Mouse (Mus musculus) CH12.LX (cell line): ENCODE measurements around the gene Gpr83. TPM values are rescaled to one million over a fixed set of nuclear protein-coding genes. Genes with fewer than 3 reads are reported as not detected.

Experiments used
- DNase-seq: peaks from one replicate; pipeline ENCODE4 v3.0.0-alpha.2; 2013; ENCODE audit errors: extremely low read depth
- H3K27ac ChIP-seq: 2 replicates; pipeline ENCODE4 v1.5.1; 2012; ENCODE audit warnings: low read depth, mild to moderate bottlenecking, control low read depth, moderate library complexity; ENCODE audit not compliant: insufficient read depth
- H3K27me3 ChIP-seq: replicated peaks from 2 replicates; pipeline ENCODE3; 2012; ENCODE audit warnings: inconsistent platforms
- H3K36me3 ChIP-seq, 2 experiments: replicated peaks in 1 of 2; 2 replicates each; pipeline versions ENCODE3 to v1.6.1; 2012; ENCODE audit warnings: inconsistent platforms in 1 of 2, low read length in 1 of 2, mild to moderate bottlenecking in 1 of 2, mixed read lengths in 1 of 2, moderate library complexity in 1 of 2; ENCODE audit not compliant: control insufficient read depth in 1 of 2, insufficient read depth in 1 of 2
- H3K4me1 ChIP-seq, 2 experiments: 2 replicates each; pipeline ENCODE4 v1.6.1; 2012; ENCODE audit warnings: inconsistent platforms in 1 of 2, moderate library complexity in 1 of 2; ENCODE audit not compliant: insufficient read depth in 2 of 2, control insufficient read depth in 1 of 2
- H3K4me2 ChIP-seq: 2 replicates; pipeline ENCODE4 v1.6.1; 2012; ENCODE audit warnings: low read depth, mild to moderate bottlenecking, control low read depth; ENCODE audit not compliant: poor library complexity, insufficient read depth, severe bottlenecking
- H3K4me3 ChIP-seq, 3 experiments: fragments of 150-350 bp in 1 of 3; sonication (generic) in 1 of 3; replicated peaks in 1 of 3; 2 replicates each; pipeline versions ENCODE3 to v1.5.1; 2011 to 2012; ENCODE audit warnings: low read depth in 2 of 3, low read length in 2 of 3, mild to moderate bottlenecking in 2 of 3, moderate library complexity in 2 of 3, control low read depth in 1 of 3, improper control_type of control experiment in 1 of 3, inconsistent platforms in 1 of 3, mixed read lengths in 1 of 3; ENCODE audit not compliant: poor library complexity in 1 of 3
- H3K79me2 ChIP-seq: replicated peaks from 2 replicates; pipeline ENCODE4 v1.6.1; 2012; ENCODE audit warnings: mild to moderate bottlenecking, moderate library complexity; ENCODE audit not compliant: control insufficient read depth, poor library complexity, insufficient read depth, severe bottlenecking; ENCODE audit errors: extremely low read depth
- H3K9ac ChIP-seq: 2 replicates; pipeline ENCODE4 v1.6.1; 2012; ENCODE audit warnings: low read depth, mild to moderate bottlenecking, control low read depth, moderate library complexity; ENCODE audit not compliant: insufficient read depth
- H3K9me3 ChIP-seq: replicated peaks from 2 replicates; pipeline ENCODE3; 2012; ENCODE audit warnings: low read length, inconsistent platforms, mixed read lengths
- E2F4 ChIP-seq: IDR thresholded peaks from 2 replicates; pipeline ENCODE4 v1.6.1; 2011; ENCODE audit warnings: low read depth, low read length, improper control_type of control experiment; ENCODE audit not compliant: insufficient replicate concordance
- ELF1 ChIP-seq: IDR thresholded peaks from 2 replicates; pipeline ENCODE4 v1.6.1; 2014; ENCODE audit warnings: low read depth, mild to moderate bottlenecking, inconsistent platforms, low read length, improper control_type of control experiment
- EP300 ChIP-seq: IDR thresholded peaks from 2 replicates; pipeline ENCODE4 v1.6.1; 2011; ENCODE audit warnings: low read length, improper control_type of control experiment
- HCFC1 ChIP-seq: IDR thresholded peaks from 2 replicates; pipeline ENCODE4 v1.6.1; 2012; ENCODE audit warnings: low read depth, mild to moderate bottlenecking, inconsistent platforms, low read length, improper control_type of control experiment
- IRF4 ChIP-seq: IDR thresholded peaks from 2 replicates; pipeline ENCODE4 v1.6.1; 2014; ENCODE audit warnings: low read depth, mild to moderate bottlenecking, inconsistent platforms, low read length, improper control_type of control experiment
- JUN ChIP-seq: IDR thresholded peaks from 2 replicates; pipeline ENCODE4 v1.6.1; 2011; ENCODE audit warnings: low read depth, mild to moderate bottlenecking, low read length, improper control_type of control experiment, moderate library complexity; ENCODE audit not compliant: insufficient read depth
- JUND ChIP-seq: conservative IDR thresholded peaks from 2 replicates; pipeline ENCODE4 v1.6.1; 2011; ENCODE audit warnings: low read depth, low read length, improper control_type of control experiment
- KAT2A ChIP-seq: IDR thresholded peaks from 2 replicates; pipeline ENCODE4 v1.6.1; 2012; ENCODE audit warnings: low read length, improper control_type of control experiment, inconsistent platforms; ENCODE audit not compliant: insufficient replicate concordance
- MAFK ChIP-seq: IDR thresholded peaks from 2 replicates; pipeline ENCODE4 v1.6.1; 2011; ENCODE audit warnings: low read length, improper control_type of control experiment; ENCODE audit not compliant: insufficient replicate concordance
- MAZ ChIP-seq: IDR thresholded peaks from 2 replicates; pipeline ENCODE4 v1.6.1; 2012; ENCODE audit warnings: low read depth, mild to moderate bottlenecking, inconsistent platforms, low read length, improper control_type of control experiment, moderate library complexity
- MEF2A ChIP-seq: IDR thresholded peaks from 2 replicates; pipeline ENCODE4 v1.6.1; 2014; ENCODE audit warnings: low read depth, mild to moderate bottlenecking, inconsistent platforms, low read length, improper control_type of control experiment, borderline replicate concordance
- MXI1 ChIP-seq: IDR thresholded peaks from 2 replicates; pipeline ENCODE4 v1.6.1; 2011; ENCODE audit warnings: mild to moderate bottlenecking, low read depth, low read length, improper control_type of control experiment
- MYC ChIP-seq: IDR thresholded peaks from 2 replicates; pipeline ENCODE4 v1.6.1; 2011; ENCODE audit warnings: low read depth, mild to moderate bottlenecking, improper control_type of control experiment, low read length
- NRF1 ChIP-seq: IDR thresholded peaks from 2 replicates; pipeline ENCODE4 v1.6.1; 2014; ENCODE audit warnings: low read depth, mild to moderate bottlenecking, inconsistent platforms, low read length, improper control_type of control experiment, moderate library complexity
- POLR2AphosphoS2 ChIP-seq: IDR thresholded peaks from 2 replicates; pipeline ENCODE4 v1.6.1; 2011; ENCODE audit warnings: low read depth, low read length, improper control_type of control experiment
- RAD21 ChIP-seq: IDR thresholded peaks from 2 replicates; pipeline ENCODE4 v1.6.1; 2011; ENCODE audit warnings: low read depth, mild to moderate bottlenecking, low read length, improper control_type of control experiment, moderate library complexity
- RCOR1 ChIP-seq: conservative IDR thresholded peaks from 2 replicates; pipeline ENCODE4 v1.6.1; 2012; ENCODE audit warnings: low read depth, mild to moderate bottlenecking, inconsistent platforms, low read length, improper control_type of control experiment
- SMC3 ChIP-seq: IDR thresholded peaks from 2 replicates; pipeline ENCODE4 v1.6.1; 2011; ENCODE audit warnings: low read depth, low read length, improper control_type of control experiment
- USF1 ChIP-seq: IDR thresholded peaks from 2 replicates; pipeline ENCODE4 v1.6.1; 2014; ENCODE audit warnings: low read depth, mild to moderate bottlenecking, inconsistent platforms, low read length, improper control_type of control experiment
- ZC3H11A ChIP-seq: IDR thresholded peaks from 2 replicates; pipeline ENCODE4 v1.6.1; 2012; ENCODE audit warnings: low read depth, mild to moderate bottlenecking, inconsistent platforms, low read length, improper control_type of control experiment
- ZMIZ1 ChIP-seq: IDR thresholded peaks from 2 replicates; pipeline ENCODE4 v1.6.1; 2012; ENCODE audit warnings: low read depth, mild to moderate bottlenecking, inconsistent platforms, low read length, improper control_type of control experiment
- dilution Hi-C: fragments of 300-500 bp; cut with MboI; formaldehyde crosslinking; loops from 2 replicates; pipeline ENCODE4 v1.14.3; 2020; ENCODE audit warnings: low sequenced_read_pairs; ENCODE audit not compliant: extremely low pct_unique_long_range_greater_than_20kb, extremely low pct_ligation_motif_present
- in situ Hi-C: fragments of 300-500 bp; cut with MboI; formaldehyde crosslinking; loops from 3 replicates; pipeline ENCODE4 v1.14.3; 2019; ENCODE audit warnings: low sequenced_read_pairs, low pct_ligation_motif_present, low pct_unique_long_range_greater_than_20kb, mixed read lengths
- polyA plus RNA-seq: library from polyadenylated mRNA; unstranded; fragments of >175 nt; gene quantifications from 2 replicates; pipeline ENCODE4 v1.2.1, GENCODE M21; 2012; ENCODE audit warnings: low read depth; ENCODE audit not compliant: insufficient read length
- total RNA-seq, 2 experiments: library from RNA; depleted of rRNA; stranded (reverse); fragments of 300-350 nt in 1 of 2; fragments of >200 nt in 1 of 2; gene quantifications; 2 replicates each; pipeline ENCODE4 v1.2.3; 2012 to 2014

The Gpr83 gene
- total and polyA plus RNA-seq, 3 experiments = not detected

DNA sequence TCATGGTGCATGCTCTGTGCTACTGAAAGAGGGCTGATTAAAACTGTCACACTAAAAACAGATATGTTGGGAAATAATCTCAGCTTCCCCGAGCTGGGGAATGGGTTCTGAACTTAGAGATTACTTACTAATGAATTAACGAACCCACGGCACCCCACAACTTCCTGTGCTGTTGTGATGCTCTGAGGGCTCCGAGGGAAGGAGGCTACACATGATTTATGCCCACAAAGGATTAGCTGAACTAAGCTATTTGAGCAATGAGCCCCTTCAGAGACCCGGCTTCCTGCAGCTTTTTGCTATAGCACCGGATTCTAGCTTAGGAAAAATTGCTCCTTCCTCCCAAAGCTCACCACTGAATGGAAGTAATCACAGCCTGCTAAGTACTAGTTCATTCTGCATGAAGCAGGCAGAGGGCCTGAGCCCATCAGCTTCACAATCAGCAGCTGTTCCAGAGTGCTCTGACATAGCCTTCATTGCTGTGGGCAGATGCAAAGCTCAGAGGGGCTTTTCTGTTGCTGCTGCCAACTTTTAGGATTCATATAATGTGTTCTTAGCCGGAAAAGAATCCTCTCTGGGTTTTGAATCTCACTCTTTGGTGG, 35.3 kb downstream of the Gpr83 start:
- TF ChIP-seq JUND (no peak), MEF2A (no peak), IRF4 (no peak), ZMIZ1 (no peak), KAT2A (no peak), ELF1 (no peak), MXI1 (no peak), EP300 (no peak), NRF1 (no peak), MAZ (no peak), RAD21 (no peak), POLR2AphosphoS2 (no peak), ZC3H11A (no peak), JUN (no peak)
- TF ChIP-seq, all 38 proteins: peak for 0
- in situ Hi-C loops = no loop called here
- DNase-seq = no peak
- no peak overlapping the region for H3K4me3 ChIP-seq
- peaks cover 0 to 13% of the 10 kb centered on the region in 2 experiments; a peak in 2 of 4 replicates for H3K4me1 ChIP-seq
- H3K27ac ChIP-seq = no peak overlapping the region
- H3K79me2 ChIP-seq = no peaks in the 10 kb centered on the region
- no peaks in the 10 kb centered on the region for H3K36me3 ChIP-seq
- dilution Hi-C loops = no loop called here
- H3K4me2 ChIP-seq = no peak overlapping the region
- H3K27me3 ChIP-seq = no peaks in the 10 kb centered on the region
- no peak overlapping the region for H3K9ac ChIP-seq
- no peaks in the 10 kb centered on the region for H3K9me3 ChIP-seq

DNA sequence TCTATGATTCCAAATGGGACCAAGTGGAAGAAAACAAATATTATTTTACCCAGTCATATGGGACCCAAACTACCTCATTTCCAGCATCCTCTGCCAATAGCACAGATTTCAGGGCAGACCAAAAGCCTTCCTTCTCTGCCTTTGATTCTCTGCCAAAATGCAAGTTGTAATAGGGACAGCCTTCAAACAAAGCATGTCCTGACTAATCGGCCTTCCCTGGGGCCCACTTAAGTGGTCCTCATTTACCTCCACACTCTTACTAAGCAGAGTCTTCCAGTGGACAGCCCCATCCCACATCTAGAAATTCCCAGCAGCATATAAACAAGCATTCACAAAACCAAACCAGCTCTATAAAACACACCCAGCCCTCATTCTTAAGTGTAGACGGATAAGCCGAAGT, 37.1 kb downstream of the Gpr83 start:
- TF ChIP-seq MYC (no peak), MAFK (no peak), E2F4 (no peak), HCFC1 (no peak), RCOR1 (no peak), USF1 (no peak), SMC3 (no peak)
- H3K9ac ChIP-seq = no peak overlapping the region
- H3K4me2 ChIP-seq = no peak overlapping the region
- H3K27ac ChIP-seq = no peak overlapping the region
- H3K4me1 ChIP-seq = peaks cover 0 to 13% of the 10 kb centered on the region in 2 experiments; a peak in 2 of 4 replicates
- no peaks in the 10 kb centered on the region for H3K36me3 ChIP-seq
- no peak for DNase-seq
- dilution Hi-C loops = no loop called here
- in situ Hi-C loops = no loop called here
- no peaks in the 10 kb centered on the region for H3K79me2 ChIP-seq
- no peaks in the 10 kb centered on the region for H3K27me3 ChIP-seq
- no peak overlapping the region for H3K4me3 ChIP-seq
- H3K9me3 ChIP-seq = no peaks in the 10 kb centered on the region
